Mouse (Mus musculus) liver, embryonic 14.5 days (tissue): ENCODE data around the gene Usp28. TPM values are rescaled to one million over a fixed set of nuclear protein-coding genes. Genes with fewer than 3 reads are reported as not detected.

Experiments
- ATAC-seq: fragments of 200-750 bp; cut with Nextera tagmentation; 2 replicates; pipeline ENCODE4 v1.8.0; 2017; ENCODE audit warnings: moderate number of reproducible peaks, mild to moderate bottlenecking, moderate library complexity; ENCODE audit not compliant: insufficient read depth
- DNase-seq, 3 experiments: peaks; one replicate each; pipeline ENCODE4 v3.0.0-alpha.2; 2012 to 2013; ENCODE audit warnings: low read depth in 3 of 3, low spot score in 3 of 3
- H3K27ac ChIP-seq: fragments of 300-500 bp; sonication (generic); 2 replicates; pipeline ENCODE4 v1.5.1; 2014; ENCODE audit warnings: moderate library complexity, mild to moderate bottlenecking, control low read depth, inconsistent platforms
- H3K27me3 ChIP-seq: fragments of 300-500 bp; sonication (generic); 2 replicates; pipeline ENCODE4 v1.6.1; 2014; ENCODE audit warnings: mild to moderate bottlenecking, low read length, moderate library complexity; ENCODE audit not compliant: control insufficient read depth, insufficient read depth
- H3K36me3 ChIP-seq: fragments of 300-500 bp; sonication (generic); replicated peaks from 2 replicates; pipeline ENCODE4 v1.6.1; 2014; ENCODE audit warnings: low read depth; ENCODE audit not compliant: control insufficient read depth, insufficient read depth
- H3K4me1 ChIP-seq, 2 experiments: fragments of 200-500 bp in 1 of 2; fragments of 300-500 bp in 1 of 2; sonication (generic) in 1 of 2; replicated peaks; 2 replicates each; pipeline ENCODE4 v1.6.1; 2012 to 2014; ENCODE audit warnings: antibody characterized with exemption in 1 of 2, inconsistent platforms in 1 of 2, low read length in 1 of 2; ENCODE audit not compliant: control insufficient read depth in 2 of 2, insufficient read depth in 2 of 2
- H3K4me2 ChIP-seq: fragments of 300-500 bp; sonication (generic); 2 replicates; pipeline ENCODE4 v1.6.1; 2014; ENCODE audit warnings: low read depth, mild to moderate bottlenecking, control low read depth, moderate library complexity
- H3K4me3 ChIP-seq, 2 experiments: fragments of 200-500 bp in 1 of 2; fragments of 300-500 bp in 1 of 2; sonication (generic) in 1 of 2; 2 replicates each; pipeline ENCODE4 v1.5.1; 2012 to 2014; ENCODE audit warnings: low read depth in 2 of 2, low read length in 2 of 2, mild to moderate bottlenecking in 2 of 2, control low read depth in 1 of 2, inconsistent platforms in 1 of 2, moderate library complexity in 1 of 2; ENCODE audit not compliant: insufficient read depth in 1 of 2
- H3K9ac ChIP-seq: fragments of 300-500 bp; sonication (generic); replicated peaks from 2 replicates; pipeline ENCODE4 v1.6.1; 2014; ENCODE audit warnings: mild to moderate bottlenecking, control low read depth, moderate library complexity
- H3K9me3 ChIP-seq: fragments of 300-500 bp; sonication (generic); 2 replicates; pipeline ENCODE4 v1.6.1; 2016; ENCODE audit warnings: low read length, mixed read lengths; ENCODE audit not compliant: control insufficient read depth
- CTCF ChIP-seq: IDR thresholded peaks from 2 replicates; pipeline ENCODE4 v1.5.1; 2016; ENCODE audit warnings: antibody characterized with exemption, low read depth, control low read depth
- EP300 ChIP-seq: IDR thresholded peaks from 2 replicates; pipeline ENCODE4 v1.6.1; 2016; ENCODE audit warnings: antibody characterized with exemption, low read depth
- WGBS: fragments of 180-500 bp; shearing (Covaris S2); extraction: QIAGEN DNeasy Blood & Tissue Kit; methylation state at CpG from one replicate; pipeline ENCODE4 v1.1.7; 2014; ENCODE audit not compliant: insufficient replicate concordance; 5-methylcytosine and 5-hydroxymethylcytosine counted together
- polyA plus RNA-seq, 2 experiments: library from polyadenylated mRNA; depleted of rRNA in 1 of 2; stranded (reverse) in 1 of 2; unstranded in 1 of 2; fragments of >200 nt; fragmentation: Nextera tagmentation in 1 of 2; extraction: Ambion mirVana in 1 of 2; gene quantifications; 2 replicates each; pipeline versions ENCODE4 v1.2.1 to v1.2.3; 2012 to 2014

Usp28 gene
- polyA plus RNA-seq (2012; rRNA removed) (2.4 and 3.0 TPM in 2 replicates), polyA plus RNA-seq (2014; fragmentation: Nextera tagmentation; extraction: Ambion mirVana) (4.1 and 4.5 TPM in 2 replicates)

DNA sequence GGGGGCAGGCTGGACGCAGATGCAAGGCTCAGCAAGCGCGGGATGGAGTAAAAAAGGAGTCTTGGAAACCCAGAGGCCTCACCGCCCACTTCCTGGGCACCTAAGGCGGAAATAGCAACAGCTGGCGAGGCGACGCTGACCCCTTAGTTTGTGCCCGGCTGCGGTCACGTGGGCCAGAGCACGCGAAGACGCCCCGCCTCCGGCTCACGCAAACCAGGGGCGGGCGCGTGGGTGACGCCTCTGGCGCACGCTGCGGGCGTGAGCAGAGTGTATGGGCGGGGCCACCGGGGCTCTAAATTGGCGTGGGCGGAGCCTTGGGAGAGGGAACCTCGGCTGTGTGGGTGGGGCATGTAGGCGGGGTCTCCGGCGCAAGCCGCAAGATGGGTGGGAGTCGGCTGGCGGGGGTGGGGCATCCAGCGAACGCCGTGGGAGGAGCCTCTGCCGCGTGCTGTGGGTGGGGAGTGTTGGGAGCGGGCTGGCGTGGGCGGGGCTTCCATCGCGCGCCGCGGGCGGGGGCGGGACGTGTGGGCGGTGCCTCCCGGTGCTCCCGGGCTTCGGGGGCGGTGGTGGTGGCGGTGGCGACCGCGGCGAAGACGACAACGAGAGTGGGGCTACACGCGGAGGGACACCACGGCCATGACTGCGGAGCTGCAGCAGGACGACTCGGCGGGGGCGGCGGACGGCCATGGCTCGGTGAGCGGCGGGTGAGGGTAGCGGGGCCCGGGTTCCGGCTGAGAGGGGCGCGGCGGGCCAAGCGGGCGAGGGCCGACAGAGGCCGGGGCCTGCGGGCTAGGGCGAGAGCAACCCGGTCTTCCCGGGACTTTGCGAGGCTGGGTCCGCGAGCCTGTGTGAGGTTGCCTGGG, at the start of gene Usp28:
Gene Usp28, plus strand, starts transcription at position 531 of the 863 bp plus-strand sequence.
- peaks cover 7 to 26% of the 10 kb centered on the region in 2 experiments for H3K4me1 ChIP-seq
- H3K4me2 ChIP-seq = peak within 1 kb of the TSS; percentile 92
- H3K4me3 ChIP-seq = peak within 1 kb of the TSS; percentile 59 to 78
- no peaks in the 10 kb centered on the region for H3K36me3 ChIP-seq
- DNase-seq (peak; percentile 94 to 96 (median 94)), ATAC-seq (peak; percentile 92)
- no peaks in the 10 kb centered on the region for H3K27me3 ChIP-seq
- TF ChIP-seq CTCF (no peak), EP300 (no peak)
- peak within 1 kb of the TSS; percentile 68 for H3K9ac ChIP-seq
- H3K27ac ChIP-seq = peak within 1 kb of the TSS; percentile 51
- no peaks in the 10 kb centered on the region for H3K9me3 ChIP-seq
- WGBS = 1% methylated on average over 81 of the region's 94 CpGs

DNA sequence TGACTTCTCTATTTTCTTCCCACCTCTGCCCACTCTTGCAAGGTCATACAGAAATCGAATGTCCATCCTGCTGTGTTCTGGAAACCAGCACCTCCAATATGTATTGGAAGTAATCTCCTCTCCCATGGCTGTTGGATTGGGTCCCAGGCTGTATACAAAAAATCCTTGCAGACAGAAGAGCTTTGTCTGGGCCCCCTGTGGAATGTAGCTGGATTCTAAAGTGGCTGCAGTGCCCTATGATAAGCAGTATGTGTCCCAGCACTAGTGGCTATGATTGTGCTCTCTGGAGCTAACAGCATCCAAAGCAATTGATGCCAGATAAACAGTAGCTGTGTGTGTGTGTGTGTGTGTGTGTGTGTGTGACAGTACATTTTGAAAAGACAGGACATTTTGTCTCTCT, 42.8 kb upstream of the Usp28 start:
- Histone ChIP-seq H3K27me3 (no peaks in the 10 kb centered on the region), H3K9ac (no peak overlapping the region), H3K9me3 (no peaks in the 10 kb centered on the region), H3K4me2 (no peak overlapping the region), H3K27ac (no peak overlapping the region), H3K4me3 (no peak overlapping the region), H3K36me3 (no peaks in the 10 kb centered on the region), H3K4me1 (no peaks in the 10 kb centered on the region)
- DNase-seq = no peak
- 50% methylated on average over 1 of the region's 1 CpGs for WGBS
- no peak for TF ChIP-seq CTCF
- no peak for TF ChIP-seq EP300
- no peak for ATAC-seq

DNA sequence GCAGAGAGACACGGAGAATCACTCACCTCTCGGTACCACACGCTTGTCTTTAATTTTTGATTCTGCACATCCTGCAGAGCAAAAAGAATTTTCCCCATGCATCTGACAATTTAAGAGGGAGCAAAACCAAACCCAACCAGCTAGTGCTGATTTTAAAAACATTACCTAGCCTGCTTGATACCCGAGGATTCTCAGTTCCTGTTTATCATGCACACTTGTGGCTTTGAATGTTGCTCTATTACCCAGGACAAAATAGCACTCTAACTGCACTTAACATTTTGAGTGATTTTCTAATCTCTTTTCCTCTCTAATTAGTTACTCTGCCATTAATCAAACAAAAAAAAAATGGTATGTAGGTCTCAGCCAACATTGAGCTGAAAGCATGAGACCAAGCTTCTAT, 37.6 kb upstream of the Usp28 start:
- 66% methylated on average over 4 of the region's 4 CpGs for WGBS
- no peak for DNase-seq
- no peaks in the 10 kb centered on the region for H3K27me3 ChIP-seq

DNA sequence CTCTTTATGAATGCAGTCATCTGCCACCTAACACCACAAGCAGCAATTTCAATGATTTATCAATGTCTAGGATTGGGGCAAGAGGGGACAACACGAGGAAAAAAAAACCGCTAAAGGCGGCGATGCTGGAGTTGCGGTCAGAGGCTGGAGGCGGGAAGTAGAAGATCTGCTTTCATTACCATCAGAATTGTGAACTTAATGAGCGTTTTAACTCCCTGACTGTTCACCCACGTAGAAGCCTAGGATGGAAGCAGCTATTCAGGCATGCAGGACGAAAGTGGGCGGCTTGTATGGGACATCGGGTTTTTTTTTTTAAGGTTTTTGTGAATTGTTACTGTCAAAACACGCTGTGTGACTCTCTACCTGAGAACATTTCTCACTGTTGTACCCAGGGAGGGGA, 23.9 kb upstream of the Usp28 start:
- no peak for ATAC-seq
- TF ChIP-seq EP300 = no peak
- TF ChIP-seq CTCF = no peak

More for the DNA sequence above, 37.6 kb upstream of the Usp28 start:
- ATAC-seq = no peak
- no peak overlapping the region for H3K4me2 ChIP-seq
- H3K9ac ChIP-seq = no peak overlapping the region
- no peak for TF ChIP-seq EP300
- TF ChIP-seq CTCF = no peak
- no peak overlapping the region for H3K27ac ChIP-seq
- H3K9me3 ChIP-seq = no peaks in the 10 kb centered on the region
- no peaks in the 10 kb centered on the region for H3K4me1 ChIP-seq
- no peak overlapping the region for H3K4me3 ChIP-seq
- no peaks in the 10 kb centered on the region for H3K36me3 ChIP-seq

DNA sequence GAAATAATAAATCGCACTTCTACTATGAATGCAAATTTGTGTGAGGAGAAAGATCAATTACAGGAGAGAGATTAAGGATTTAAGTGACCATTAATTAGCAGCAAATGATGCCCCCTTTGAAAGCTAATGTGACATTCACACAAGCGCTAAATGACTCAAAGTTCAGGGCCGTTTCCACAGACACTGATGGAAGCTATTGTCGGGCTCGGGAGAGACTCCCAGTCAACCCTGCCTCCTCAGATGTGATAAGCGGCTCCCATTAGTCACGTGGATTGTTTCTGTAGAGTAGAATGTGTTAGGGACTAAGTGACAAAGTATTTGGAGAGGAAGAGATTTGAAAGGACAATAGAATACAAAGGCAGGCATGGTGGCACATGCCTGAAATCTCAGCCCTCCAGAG, 23.0 kb upstream of the Usp28 start:
- no peak for ATAC-seq
- Histone ChIP-seq H3K27ac (no peak overlapping the region), H3K9me3 (no peaks in the 10 kb centered on the region), H3K9ac (no peak overlapping the region), H3K4me1 (no peaks in the 10 kb centered on the region), H3K4me2 (no peak overlapping the region), H3K36me3 (no peaks in the 10 kb centered on the region), H3K27me3 (peaks cover 9% of the 10 kb centered on the region), H3K4me3 (no peak overlapping the region)
- DNase-seq = no peak
- WGBS = 36% methylated on average over 7 of the region's 7 CpGs
- TF ChIP-seq CTCF = no peak

More for the DNA sequence above, 23.9 kb upstream of the Usp28 start:
- Histone ChIP-seq H3K9me3 (no peaks in the 10 kb centered on the region), H3K9ac (no peak overlapping the region), H3K4me3 (no peak overlapping the region), H3K4me2 (no peak overlapping the region), H3K36me3 (no peaks in the 10 kb centered on the region), H3K27me3 (peaks cover 9% of the 10 kb centered on the region), H3K4me1 (no peaks in the 10 kb centered on the region), H3K27ac (no peak overlapping the region)
- 35% methylated on average over 12 of the region's 12 CpGs for WGBS
- DNase-seq = no peak
